35 mouse cellular contexts compared by ENCODE assay signal in the genomic region with DNA sequence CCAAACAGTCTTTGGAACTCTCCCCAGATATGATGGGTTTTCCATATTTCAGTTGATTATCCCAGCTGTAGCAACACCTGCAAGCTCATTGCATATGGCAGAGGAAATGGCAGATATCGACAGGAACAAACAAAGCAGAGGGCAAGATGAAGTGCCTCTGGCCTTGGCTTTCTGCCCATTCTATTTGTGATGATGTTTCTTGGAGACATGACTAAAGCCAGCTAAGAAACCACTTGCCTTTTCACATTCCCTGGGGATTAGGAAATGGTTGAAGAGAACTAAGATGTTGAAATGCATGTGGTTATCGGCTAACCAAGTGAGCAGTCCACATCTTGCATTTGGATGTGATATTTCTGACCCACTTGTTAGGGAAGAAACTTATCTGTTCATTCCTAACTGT.
DNase-seq lines count a peak whose midpoint lies in the region; ATAC-seq and TF ChIP-seq lines count a peak whose summit lies in the region.
"Had no signal": no experiment of that assay in that cellular context is flagged by ENCODE, and none has a peak within 500 bp of the region (broad histone marks: within the 10 kb centered on the region; RNA-seq: fewer than 3 reads in every experiment).

No protein-coding gene starts in this region.

- peak; percentile 93 for ATAC-seq in Patski
- no peak for ATAC-seq in neural tube, embryonic 15.5 days (ENCODE audit: low FRiP score)
- ATAC-seq: CD4-positive, CD25-positive, alpha-beta regulatory T cell, adult 4 months; forebrain, embryonic 16.5 days; inflammation-experienced regulatory T-cells, adult 6 months; midbrain, embryonic 16.5 days had no signal

- no peaks in the 10 kb centered on the region for H3K36me3 ChIP-seq in heart, embryonic 10.5 days
- no peaks in the 10 kb centered on the region for H3K36me3 ChIP-seq in myocyte (ENCODE audit: control insufficient read depth, insufficient read depth)
- no peaks in the 10 kb centered on the region for H3K36me3 ChIP-seq in neural tube, embryonic 15.5 days
- H3K36me3 ChIP-seq: embryonic facial prominence, embryonic 12.5 days; heart, embryonic 13.5 days; kidney, embryonic 15.5 days; limb, embryonic 13.5 days; liver, embryonic 13.5 days; midbrain, embryonic 10.5 days; neural tube, embryonic 12.5 days had no signal

- no peaks in the 10 kb centered on the region for H3K27me3 ChIP-seq in heart, embryonic 10.5 days (ENCODE audit: insufficient read depth, poor library complexity, severe bottlenecking)
- H3K27me3 ChIP-seq in Patski (no peaks in the 10 kb centered on the region), myocyte (ENCODE audit: control insufficient read depth, insufficient read depth, insufficient read length) (no peaks in the 10 kb centered on the region)
- no peaks in the 10 kb centered on the region for H3K27me3 ChIP-seq in neural tube, embryonic 15.5 days (replicated peaks)
- H3K27me3 ChIP-seq: embryonic facial prominence, embryonic 12.5 days; heart, embryonic 13.5 days; kidney, embryonic 15.5 days; limb, embryonic 13.5 days; liver, embryonic 13.5 days; neural tube, embryonic 12.5 days had no signal

- no peaks in the 10 kb centered on the region for H3K9me3 ChIP-seq in heart, embryonic 10.5 days
- no peaks in the 10 kb centered on the region for H3K9me3 ChIP-seq in neural tube, embryonic 15.5 days (replicated peaks)
- H3K9me3 ChIP-seq: embryonic facial prominence, embryonic 12.5 days; heart, embryonic 13.5 days; kidney, embryonic 15.5 days; limb, embryonic 13.5 days; liver, embryonic 13.5 days; midbrain, embryonic 10.5 days; neural tube, embryonic 12.5 days had no signal

- no peak overlapping the region for H3ac ChIP-seq in myocyte (ENCODE audit: control insufficient read depth, insufficient read length)

- DNase-seq in heart, adult 11 months, result peak; percentile 84
- no peak for DNase-seq in heart, embryonic 10.5 days (ENCODE audit: low spot score)
- DNase-seq in 3134 (ENCODE audit: extremely low read depth, insufficient read length, low spot score) (peak; percentile 10), Patski (ENCODE audit: low read depth, low spot score) (peak; percentile 89)
- DNase-seq in ovary, postnatal 10 days (ENCODE audit: low spot score), result no peak
- DNase-seq: adrenal gland, postnatal 10 days; cerebellum, adult 11 months; cerebellum, adult 9-10 months; cerebellum, postnatal 36 days; gastrocnemius, adult 2 months; gastrocnemius, postnatal 36 days; heart, adult 2 months; heart, postnatal 10 days; kidney, adult 18-20 months; kidney, postnatal 36 days; liver, embryonic 13.5 days; retina, postnatal 1 day; right cerebral cortex, postnatal 14 days; spleen, adult 18-20 months; thymus, postnatal 14 days had no signal

- no peak overlapping the region for H3K4me2 ChIP-seq in myocyte (ENCODE audit: low read depth)
- H3K4me2 ChIP-seq in neural tube, embryonic 15.5 days, result no peak overlapping the region
- H3K4me2 ChIP-seq: embryonic facial prominence, embryonic 12.5 days; heart, embryonic 13.5 days; hindbrain, embryonic 14.5 days; kidney, embryonic 15.5 days; limb, embryonic 13.5 days; liver, embryonic 13.5 days; neural tube, embryonic 12.5 days had no signal

- no peaks in the 10 kb centered on the region for H3K4me1 ChIP-seq in heart, embryonic 10.5 days
- no peaks in the 10 kb centered on the region for H3K4me1 ChIP-seq in neural tube, embryonic 15.5 days
- H3K4me1 ChIP-seq: embryonic facial prominence, embryonic 12.5 days; heart, embryonic 13.5 days; kidney, embryonic 15.5 days; limb, embryonic 13.5 days; liver, embryonic 13.5 days; midbrain, embryonic 10.5 days; neural tube, embryonic 12.5 days had no signal

- no peak overlapping the region for H3K9ac ChIP-seq in neural tube, embryonic 15.5 days (replicated peaks)
- H3K9ac ChIP-seq: embryonic facial prominence, embryonic 12.5 days; heart, embryonic 13.5 days; hindbrain, embryonic 14.5 days; kidney, embryonic 15.5 days; limb, embryonic 13.5 days; liver, embryonic 13.5 days; neural tube, embryonic 12.5 days had no signal

- WGBS in heart, embryonic 10.5 days, result 80% methylated on average over 2 of the region's 2 CpGs
- WGBS in neural tube, embryonic 15.5 days, result 78% methylated on average over 2 of the region's 2 CpGs

- in situ Hi-C loops in Patski (cut with MboI; ENCODE audit: low pct_unique_long_range_greater_than_20kb), result no loop called here

- no peaks in the 10 kb centered on the region for H3K79me2 ChIP-seq in myocyte (ENCODE audit: control insufficient read depth, insufficient read depth)

- CTCF ChIA-PET in Patski (lab: Charles Lee), result interaction anchor here (1.0 to 1.6 kb wide), 2 partner anchors 9 to 108 kb away, joined by 3 to 7 read pairs; no protein-coding TSS in a partner anchor

- no peak overlapping the region for H3K4me3 ChIP-seq in heart, embryonic 10.5 days
- no peak overlapping the region for H3K4me3 ChIP-seq in myocyte
- H3K4me3 ChIP-seq in neural tube, embryonic 15.5 days (replicated peaks), result no peak overlapping the region
- H3K4me3 ChIP-seq: embryonic facial prominence, embryonic 12.5 days; gastrocnemius, adult 2 months; heart, adult 2 months; heart, embryonic 13.5 days; kidney, embryonic 15.5 days; layer of hippocampus, adult 2 months; left cerebral cortex, adult 2 months; limb, embryonic 13.5 days; liver, embryonic 13.5 days; midbrain, embryonic 10.5 days; neural tube, embryonic 12.5 days had no signal

- no peak for TF ChIP-seq CTCF in Patski (IDR thresholded peaks at IDR 0.05)

- POLR2A ChIA-PET in Patski (lab: Charles Lee), result interaction anchor here (0.6 to 1.3 kb wide), 2 partner anchors 10 to 194 kb away, joined by 3 to 4 read pairs; no protein-coding TSS in a partner anchor

- H3K27ac ChIP-seq in heart, embryonic 10.5 days, result no peak overlapping the region
- no peak overlapping the region for H3K27ac ChIP-seq in neural tube, embryonic 15.5 days (replicated peaks)
- H3K27ac ChIP-seq: embryonic facial prominence, embryonic 12.5 days; gastrocnemius, adult 2 months; heart, adult 2 months; heart, embryonic 13.5 days; hindbrain, embryonic 14.5 days; kidney, embryonic 15.5 days; layer of hippocampus, adult 2 months; left cerebral cortex, adult 2 months; limb, embryonic 13.5 days; liver, embryonic 13.5 days; midbrain, embryonic 10.5 days; neural tube, embryonic 12.5 days had no signal

- no peak for TF ChIP-seq POLR2A in myocyte (IDR thresholded peaks at IDR 0.05; ENCODE audit: insufficient read length, low read depth)

TF ChIP-seq in myocyte, 11 proteins besides CTCF, POLR2A, EP300 and RAD21:
- no peak for TF ChIP-seq TCF3 (IDR thresholded peaks at IDR 0.05; ENCODE audit: insufficient read length, low read depth)
- no peak for TF ChIP-seq USF1 (IDR thresholded peaks at IDR 0.05; ENCODE audit: low read depth)
- TF ChIP-seq POLR2AphosphoS2 (IDR thresholded peaks at IDR 0.05; ENCODE audit: insufficient read length, low read depth), result no peak
- TF ChIP-seq SRF (IDR thresholded peaks at IDR 0.05; ENCODE audit: control insufficient read depth, insufficient read length, low read depth), result no peak
- TF ChIP-seq CEBPB (IDR thresholded peaks at IDR 0.05; ENCODE audit: insufficient read depth, poor library complexity, severe bottlenecking), result peak; percentile 50; the same call in 1 of the 2 replicates
- no peak for TF ChIP-seq MAX (IDR thresholded peaks at IDR 0.05; ENCODE audit: low read depth)

Comparison
In these comparisons a context has a peak if more than half of its experiments do, and no peak if none do; other contexts are left out.
1. DNase-seq: peak in heart, adult 11 months (single experiment), 3134 (single experiment) and Patski (single experiment); none in heart, embryonic 10.5 days (single experiment) and ovary, postnatal 10 days (single experiment).